Mouse (Mus musculus) ES-Bruce4 (cell line): Measurements from ENCODE around the gene Lmtk3.

ENCODE experiments used
- CTCF ChIP-seq: IDR thresholded peaks from one replicate; pipeline ENCODE4 v1.8.1; 2011; ENCODE audit warnings: low read depth, low read length
- EP300 ChIP-seq: IDR thresholded peaks from 2 replicates; pipeline ENCODE4 v1.6.1; 2011; ENCODE audit warnings: low read depth, low read length; ENCODE audit not compliant: insufficient read depth
- POLR2A ChIP-seq: IDR thresholded peaks from one replicate; pipeline ENCODE4 v1.8.1; 2011; ENCODE audit warnings: low read length; ENCODE audit not compliant: insufficient read depth

DNA sequence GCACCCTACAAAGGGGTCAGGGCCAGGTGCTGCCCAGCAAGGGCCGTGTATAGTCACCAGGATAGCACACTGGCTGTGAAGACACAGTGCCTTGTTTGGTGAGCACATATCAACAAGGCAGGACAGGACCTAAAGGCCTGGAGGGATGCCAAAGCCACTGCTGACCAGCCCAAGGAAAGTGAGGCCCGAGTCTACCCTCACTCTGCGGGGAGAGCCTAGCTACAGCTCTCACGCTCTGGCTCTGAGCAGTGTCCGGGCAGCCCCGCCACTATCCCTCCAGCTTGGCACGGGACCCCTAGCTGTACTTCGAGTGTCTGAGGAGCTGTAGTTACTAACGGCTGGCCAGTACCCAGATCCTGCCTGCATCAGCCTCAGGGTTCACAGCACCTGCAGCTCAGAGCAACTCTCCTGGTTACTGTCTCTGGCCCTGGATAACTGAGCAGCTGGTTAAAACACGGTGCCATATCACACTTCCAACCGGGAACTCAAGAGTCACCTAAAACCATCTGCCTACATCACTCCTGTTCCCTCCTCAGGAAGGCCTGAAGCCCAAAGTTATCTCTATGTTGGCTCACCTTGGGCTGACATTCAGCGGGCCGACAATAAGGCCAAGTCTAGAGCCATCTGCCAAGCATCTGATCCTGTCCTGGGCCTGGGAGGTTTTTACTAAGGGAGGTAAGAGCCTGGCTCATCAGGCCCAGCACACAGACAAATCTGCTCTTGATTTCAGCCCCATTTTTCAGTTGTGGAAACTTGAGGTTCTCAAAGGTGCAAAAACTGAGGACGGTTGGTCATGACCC is 25.9 kb downstream of the Lmtk3 start:
- TF ChIP-seq EP300 = no peak
- no peak for TF ChIP-seq POLR2A
- TF ChIP-seq CTCF = no peak
